In genomic region chr4:133011028-133011820, GRCm38 (mm10) we compare ENCODE assay signal across 8 mouse cellular contexts. TPM values are rescaled to one million over a fixed set of nuclear protein-coding genes. Genes with fewer than 3 reads are reported as not detected.
DNase-seq lines count a peak whose midpoint lies in the region; ATAC-seq and TF ChIP-seq lines count a peak whose summit lies in the region.

Gene Ahdc1 (plus strand): TSS chr4:133011260.

- H3K4me2 ChIP-seq in heart, embryonic 12.5 days, result peak within 1 kb of the TSS; percentile 97
- peak within 1 kb of the TSS; percentile 76 for H3K4me2 ChIP-seq in kidney, postnatal 0 days (ENCODE audit: low read length)

- H3K27ac ChIP-seq in heart, embryonic 12.5 days (ENCODE audit: poor library complexity, severe bottlenecking), result peak within 1 kb of the TSS; percentile 96
- H3K27ac ChIP-seq in kidney, postnatal 0 days, result peak within 1 kb of the TSS; percentile 95
- peak within 1 kb of the TSS; percentile 93 for H3K27ac ChIP-seq in liver, adult 2 months (replicated peaks; ENCODE audit: insufficient read depth, low read depth, low read length)

- peak; percentile 86; the same call in 1 of the 2 replicates for TF ChIP-seq POLR2A in liver, adult 2 months (IDR thresholded peaks at IDR 0.05; ENCODE audit: extremely low read depth, insufficient read depth, low read length)

- peak within 1 kb of the TSS; percentile 77 for H3K4me3 ChIP-seq in erythroblast, embryonic 14.5 days (replicated peaks)
- peak within 1 kb of the TSS; percentile 90 for H3K4me3 ChIP-seq in heart, embryonic 12.5 days
- H3K4me3 ChIP-seq in kidney, postnatal 0 days (replicated peaks; ENCODE audit: low read depth, low read length), result peak within 1 kb of the TSS; percentile 70
- peak within 1 kb of the TSS; percentile 87 for H3K4me3 ChIP-seq in liver, adult 2 months (ENCODE audit: insufficient read depth, low read depth, low read length)

- peaks cover 51% of the 10 kb centered on the region for H3K4me1 ChIP-seq in erythroblast, embryonic 14.5 days (ENCODE audit: control insufficient read depth)
- peaks cover 54% of the 10 kb centered on the region for H3K4me1 ChIP-seq in heart, embryonic 12.5 days (replicated peaks)
- peaks cover 33% of the 10 kb centered on the region for H3K4me1 ChIP-seq in kidney, postnatal 0 days (replicated peaks; ENCODE audit: insufficient read depth, low read length)
- H3K4me1 ChIP-seq in liver, adult 2 months (ENCODE audit: control insufficient read depth, insufficient read depth, low read length), result peaks cover 4% of the 10 kb centered on the region

- under 1% methylated on average over 66 of the region's 66 CpGs for WGBS in heart, embryonic 12.5 days
- WGBS in kidney, postnatal 0 days, result under 1% methylated on average over 64 of the region's 66 CpGs
- under 1% methylated on average over 65 of the region's 66 CpGs for WGBS in liver, adult 2 months

- no peaks in the 10 kb centered on the region for H3K36me3 ChIP-seq in erythroblast, embryonic 14.5 days (ENCODE audit: control insufficient read depth)
- H3K36me3 ChIP-seq in heart, embryonic 12.5 days, result no peaks in the 10 kb centered on the region
- no peaks in the 10 kb centered on the region for H3K36me3 ChIP-seq in kidney, postnatal 0 days (ENCODE audit: insufficient read depth, low read length)
- H3K36me3 ChIP-seq in liver, adult 2 months (ENCODE audit: control insufficient read depth, insufficient read depth, low read length), result no peaks in the 10 kb centered on the region

- no peaks in the 10 kb centered on the region for H3K9me3 ChIP-seq in erythroblast, embryonic 14.5 days (ENCODE audit: control insufficient read depth, low read length)
- no peaks in the 10 kb centered on the region for H3K9me3 ChIP-seq in heart, embryonic 12.5 days (replicated peaks)
- no peaks in the 10 kb centered on the region for H3K9me3 ChIP-seq in kidney, postnatal 0 days (replicated peaks; ENCODE audit: low read length)

- peaks cover 52% of the 10 kb centered on the region for H3K27me3 ChIP-seq in erythroblast, embryonic 14.5 days (ENCODE audit: control insufficient read depth)
- H3K27me3 ChIP-seq in heart, embryonic 12.5 days (replicated peaks), result peaks cover 7% of the 10 kb centered on the region; the same call in 1 of the 2 replicates
- no peaks in the 10 kb centered on the region for H3K27me3 ChIP-seq in kidney, postnatal 0 days (ENCODE audit: insufficient read depth, low read length)
- H3K27me3 ChIP-seq in liver, adult 2 months (ENCODE audit: control insufficient read depth, insufficient read depth, low read length), result no peaks in the 10 kb centered on the region

- H3K9ac ChIP-seq in heart, embryonic 12.5 days, result peak within 1 kb of the TSS; percentile 99
- peak within 1 kb of the TSS; percentile 93 for H3K9ac ChIP-seq in kidney, postnatal 0 days (ENCODE audit: low read depth, low read length)
- peak within 1 kb of the TSS; percentile 97 for H3K9ac ChIP-seq in liver, adult 2 months (ENCODE audit: low read depth, low read length)

- peaks cover 25% of the 10 kb centered on the region for H3K79me2 ChIP-seq in liver, adult 2 months (ENCODE audit: control insufficient read depth, insufficient read depth, low read length)

- peak; percentile 85 for ATAC-seq in heart, embryonic 12.5 days (ENCODE audit: insufficient number of reproducible peaks, low FRiP score)
- ATAC-seq in kidney, postnatal 0 days (replicated peaks; ENCODE audit: low FRiP score, low read depth), result peak; percentile 70
- ATAC-seq in monocyte, adult 5-6 weeks (replicated peaks; ENCODE audit: insufficient number of reproducible peaks, low FRiP score, low TSS enrichment, poor library complexity, severe bottlenecking), result peak; percentile 57

- DNase-seq in CD4-positive, CD25-positive, alpha-beta regulatory T cell, adult 2 months (ENCODE audit: low read depth, low spot score), result peak; percentile 95
- peak; percentile 88 for DNase-seq in brain, embryonic 18.5 days (ENCODE audit: low read depth, low spot score)
- DNase-seq in kidney, postnatal 0 days (ENCODE audit: low spot score), result peak; percentile 94
- peak; percentile 71 for DNase-seq in liver, adult 2 months (ENCODE audit: extremely low read depth, low read depth, low spot score)
- peak; percentile 92 to 93 for DNase-seq in spleen, postnatal 36 days (ENCODE audit: low spot score in 2 of 2)

- TF ChIP-seq CTCF in kidney, postnatal 0 days (IDR thresholded peaks at IDR 0.05; ENCODE audit: low read depth), result peak; percentile 9; the same call in 1 of the 2 replicates
- TF ChIP-seq CTCF in liver, adult 2 months (IDR thresholded peaks at IDR 0.05; ENCODE audit: low read depth, low read length), result no peak

RNA-seq across cellular contexts. Expression of gene Ahdc1, which starts in this region (rescaled TPM):
- polyA plus RNA-seq in erythroblast, embryonic 14.5 days (2012), result 0.08 TPM in 2 replicates
- 11.6 and 11.7 TPM in 2 replicates for polyA plus RNA-seq in heart, embryonic 12.5 days (2016; fragmentation: Nextera tagmentation; extraction: Ambion mirVana)
- 6.4 and 6.7 TPM in 2 replicates for polyA plus RNA-seq in kidney, postnatal 0 days (2015; fragmentation: Nextera tagmentation; extraction: Ambion mirVana)
- 2.4 and 4.1 TPM in 2 replicates for total RNA-seq in liver, adult 2 months (2014; rRNA removed)
- polyA plus RNA-seq in liver, adult 2 months (2012; rRNA removed), result 8.7 and 8.8 TPM in 2 replicates
- total RNA-seq in monocyte, adult 5-6 weeks (2017), result 2.8 to 13.7 TPM (median 3.3 TPM) in 3 replicates

Comparison
In these comparisons a context has a peak if more than half of its experiments do, and no peak if none do; other contexts are left out.
1. Peak in every context shown above with its lines: DNase-seq, ATAC-seq, H3K4me3 ChIP-seq and H3K27ac ChIP-seq.